Mouse (Mus musculus) CH12.LX (cell line): ENCODE data around the gene Gm6096.

Experiments used
- CHD2 ChIP-seq: IDR thresholded peaks from 2 replicates; pipeline ENCODE4 v1.6.1; 2011; ENCODE audit warnings: low read length, improper control_type of control experiment
- CTCF ChIP-seq, 2 experiments: IDR thresholded peaks in 1 of 2; conservative IDR thresholded peaks in 1 of 2; 2 replicates each; pipeline ENCODE4 v1.5.1; 2011 to 2012; ENCODE audit warnings: low read depth in 2 of 2, low read length in 2 of 2, improper control_type of control experiment in 1 of 2, inconsistent platforms in 1 of 2, mild to moderate bottlenecking in 1 of 2, moderate library complexity in 1 of 2
- EP300 ChIP-seq: IDR thresholded peaks from 2 replicates; pipeline ENCODE4 v1.6.1; 2011; ENCODE audit warnings: low read length, improper control_type of control experiment
- GABPA ChIP-seq: IDR thresholded peaks from 2 replicates; pipeline ENCODE4 v1.6.1; 2012; ENCODE audit warnings: low read depth, low read length, improper control_type of control experiment, inconsistent platforms; ENCODE audit not compliant: insufficient replicate concordance
- HCFC1 ChIP-seq: IDR thresholded peaks from 2 replicates; pipeline ENCODE4 v1.6.1; 2012; ENCODE audit warnings: low read depth, mild to moderate bottlenecking, inconsistent platforms, low read length, improper control_type of control experiment
- JUN ChIP-seq: IDR thresholded peaks from 2 replicates; pipeline ENCODE4 v1.6.1; 2011; ENCODE audit warnings: low read depth, mild to moderate bottlenecking, low read length, improper control_type of control experiment, moderate library complexity; ENCODE audit not compliant: insufficient read depth
- MAX ChIP-seq: IDR thresholded peaks from 2 replicates; pipeline ENCODE4 v1.6.1; 2011; ENCODE audit warnings: low read length, improper control_type of control experiment
- MXI1 ChIP-seq: IDR thresholded peaks from 2 replicates; pipeline ENCODE4 v1.6.1; 2011; ENCODE audit warnings: mild to moderate bottlenecking, low read depth, low read length, improper control_type of control experiment
- POLR2A ChIP-seq: IDR thresholded peaks from 2 replicates; pipeline ENCODE4 v1.6.1; 2011; ENCODE audit warnings: low read depth, mild to moderate bottlenecking, improper control_type of control experiment, low read length
- RAD21 ChIP-seq: IDR thresholded peaks from 2 replicates; pipeline ENCODE4 v1.6.1; 2011; ENCODE audit warnings: low read depth, mild to moderate bottlenecking, low read length, improper control_type of control experiment, moderate library complexity
- TBP ChIP-seq: conservative IDR thresholded peaks from 2 replicates; pipeline ENCODE4 v1.6.1; 2011; ENCODE audit warnings: low read depth, low read length, improper control_type of control experiment
- USF1 ChIP-seq: IDR thresholded peaks from 2 replicates; pipeline ENCODE4 v1.6.1; 2014; ENCODE audit warnings: low read depth, mild to moderate bottlenecking, inconsistent platforms, low read length, improper control_type of control experiment
- ZC3H11A ChIP-seq: IDR thresholded peaks from 2 replicates; pipeline ENCODE4 v1.6.1; 2012; ENCODE audit warnings: low read depth, mild to moderate bottlenecking, inconsistent platforms, low read length, improper control_type of control experiment

- TF ChIP-seq POLR2A: no peak
- no peak for TF ChIP-seq MXI1
- TF ChIP-seq MAX: no peak
- TF ChIP-seq RAD21: no peak
- no peak for TF ChIP-seq TBP
- no peak for TF ChIP-seq USF1
- TF ChIP-seq CTCF (conservative IDR thresholded peaks at IDR 0.05 in 1 of 2, IDR thresholded peaks at IDR 0.05 in 1 of 2; ENCODE audit: low read depth in 2 of 2, low read length in 2 of 2): no peak
- no peak for TF ChIP-seq JUN
- TF ChIP-seq HCFC1: no peak
- no peak for TF ChIP-seq EP300
- TF ChIP-seq CHD2: no peak
- no peak for TF ChIP-seq ZC3H11A
- TF ChIP-seq GABPA: no peak
Measured at GRCm38 (mm10) chr7:34291265-34291664, 40.4 kb downstream of the Gm6096 start.
